In the genomic region with DNA sequence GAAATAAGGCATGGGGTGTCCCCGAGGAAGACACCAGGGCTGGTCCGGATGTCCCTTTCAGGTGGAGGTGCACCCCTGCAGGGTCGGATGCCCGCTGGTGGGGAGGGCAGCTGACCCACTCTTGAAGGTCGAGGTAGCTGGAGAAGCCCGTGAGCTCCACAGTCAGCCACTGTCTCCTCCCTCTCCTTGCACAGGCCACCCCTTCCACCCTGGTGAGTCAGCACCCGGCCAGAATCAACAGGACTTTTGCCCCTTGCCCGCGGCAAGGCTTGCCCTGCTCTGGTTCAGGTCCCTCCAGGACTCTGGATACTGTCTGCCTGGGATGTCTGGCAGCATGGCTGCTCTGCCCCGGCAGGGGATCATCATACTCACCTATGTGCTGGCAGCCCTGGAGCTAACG, we compare ENCODE assay signal across 16 mouse cellular contexts. TPM values are rescaled to one million over a fixed set of nuclear protein-coding genes. Genes with fewer than 3 reads are reported as not detected.
DNase-seq lines count a peak whose midpoint lies in the region; ATAC-seq and TF ChIP-seq lines count a peak whose summit lies in the region.
"Had no signal": no experiment of that assay in that cellular context is flagged by ENCODE, and none has a peak within 500 bp of the region (broad histone marks: within the 10 kb centered on the region; RNA-seq: fewer than 3 reads in every experiment).

No protein-coding gene starts in this region.

- H3K9me3 ChIP-seq in liver, embryonic 15.5 days (replicated peaks): no peaks in the 10 kb centered on the region
- H3K9me3 ChIP-seq: embryonic facial prominence, embryonic 10.5 days; limb, embryonic 12.5 days had no signal

- ATAC-seq in liver, embryonic 15.5 days (ENCODE audit: insufficient read depth): peak; percentile 53
- no peak for ATAC-seq in inflammation-experienced regulatory T-cells, adult 6 months
- ATAC-seq: midbrain, embryonic 16.5 days had no signal

- no peak for TF ChIP-seq CTCF in kidney, adult 2 months (conservative IDR thresholded peaks at IDR 0.05; ENCODE audit: insufficient read depth, insufficient read length, low read depth, low read length)

- peaks cover 4% of the 10 kb centered on the region; the same call in 1 of the 2 replicates for H3K4me1 ChIP-seq in kidney, adult 2 months (ENCODE audit: control insufficient read depth, insufficient read depth, low read length)
- peaks cover 17% of the 10 kb centered on the region for H3K4me1 ChIP-seq in liver, embryonic 15.5 days (replicated peaks)
- H3K4me1 ChIP-seq: limb, embryonic 12.5 days had no signal

- no peak overlapping the region for H3K9ac ChIP-seq in liver, embryonic 15.5 days
- H3K9ac ChIP-seq: hindbrain, embryonic 14.5 days; limb, embryonic 12.5 days had no signal

- TF ChIP-seq POLR2A in kidney, adult 2 months (IDR thresholded peaks at IDR 0.05; ENCODE audit: low read depth, low read length): no peak

- H3K4me2 ChIP-seq in liver, embryonic 15.5 days: peak overlapping the region; percentile 23
- H3K4me2 ChIP-seq: hindbrain, embryonic 14.5 days; limb, embryonic 12.5 days had no signal

- 30% methylated on average over 11 of the region's 11 CpGs for WGBS in kidney, adult 2 months
- WGBS in liver, embryonic 15.5 days (ENCODE audit: insufficient replicate concordance): 38% methylated on average over 11 of the region's 11 CpGs

- peak; percentile 36 for DNase-seq in urinary bladder, postnatal 14 days (ENCODE audit: low spot score)
- DNase-seq in urinary bladder, postnatal 4 days (ENCODE audit: low spot score in 2 of 2): no peak
- peak; percentile 93 for DNase-seq in kidney, adult 2 months
- no peak for DNase-seq in lung, adult 18-20 months
- DNase-seq in right cerebral cortex, postnatal 10 days (ENCODE audit: low spot score in 2 of 2): no peak
- DNase-seq: cerebellum, adult 8-10 months; lung, postnatal 36 days; right cerebral cortex, adult 18-20 months; thymus, postnatal 25 days had no signal

- H3K27me3 ChIP-seq in kidney, adult 2 months (replicated peaks; ENCODE audit: control insufficient read depth, insufficient read depth, low read length): no peaks in the 10 kb centered on the region
- peaks cover 2% of the 10 kb centered on the region; the same call in 1 of the 2 replicates for H3K27me3 ChIP-seq in liver, embryonic 15.5 days

- peak overlapping the region; percentile 35 for H3K4me3 ChIP-seq in kidney, adult 2 months (ENCODE audit: insufficient read depth, low read depth, low read length)
- H3K4me3 ChIP-seq in liver, embryonic 15.5 days (replicated peaks): no peak overlapping the region
- H3K4me3 ChIP-seq: embryonic facial prominence, embryonic 10.5 days; limb, embryonic 12.5 days had no signal

- H3K27ac ChIP-seq in kidney, adult 2 months (ENCODE audit: insufficient read depth, low read depth, low read length): peak overlapping the region; percentile 89
- H3K27ac ChIP-seq in liver, embryonic 15.5 days (replicated peaks): no peak overlapping the region
- H3K27ac ChIP-seq: embryonic facial prominence, embryonic 10.5 days; hindbrain, embryonic 14.5 days; limb, embryonic 12.5 days had no signal

- no peaks in the 10 kb centered on the region for H3K36me3 ChIP-seq in kidney, adult 2 months (ENCODE audit: control insufficient read depth, insufficient read depth, low read length)
- H3K36me3 ChIP-seq in liver, embryonic 15.5 days (replicated peaks): no peaks in the 10 kb centered on the region
- H3K36me3 ChIP-seq: embryonic facial prominence, embryonic 10.5 days; limb, embryonic 12.5 days had no signal

RNA-seq across cellular contexts. Expression of a gene that starts 2.3 kb away (rescaled TPM):
- 1,125 and 1,412 TPM in 2 replicates for polyA plus RNA-seq in kidney, adult 2 months (2012; rRNA removed)
- polyA plus RNA-seq in liver, embryonic 15.5 days (2015; fragmentation: Nextera tagmentation; extraction: Ambion mirVana): 12.9 and 16.3 TPM in 2 replicates
- polyA plus RNA-seq in inflammation-experienced regulatory T-cells, adult 6 months (2017; shearing (Covaris generic)): under 1 TPM in 1 of 3 experiments, not detected in 2; 0.54 TPM

RNA-seq across cellular contexts. Expression of a gene that starts 15.0 kb away (rescaled TPM):
- 30.8 and 31.0 TPM in 2 replicates for polyA plus RNA-seq in kidney, adult 2 months (2012; rRNA removed)
- polyA plus RNA-seq in liver, embryonic 15.5 days (2015; fragmentation: Nextera tagmentation; extraction: Ambion mirVana): 182 and 216 TPM in 2 replicates
- polyA plus RNA-seq in inflammation-experienced regulatory T-cells, adult 6 months (2017; shearing (Covaris generic)): under 1 TPM in 2 of 3 experiments, not detected in 1; 0.25 to 0.64 TPM

RNA-seq across cellular contexts. Expression of a gene that starts 27.1 kb away (rescaled TPM):
- polyA plus RNA-seq in kidney, adult 2 months (2012; rRNA removed): 46.6 and 50.2 TPM in 2 replicates
- 22.6 and 27.0 TPM in 2 replicates for polyA plus RNA-seq in liver, embryonic 15.5 days (2015; fragmentation: Nextera tagmentation; extraction: Ambion mirVana)
- not detected for polyA plus RNA-seq in inflammation-experienced regulatory T-cells, adult 6 months (2017; shearing (Covaris generic))
- polyA plus RNA-seq: midbrain, embryonic 16.5 days; neural tube, embryonic 14.5 days had no signal

Comparison
In these comparisons a context has a peak if more than half of its experiments do, and no peak if none do; other contexts are left out.
1. DNase-seq: peak in urinary bladder, postnatal 14 days (single experiment) and kidney, adult 2 months (single experiment); none in urinary bladder, postnatal 4 days (0 of 2), lung, adult 18-20 months (0 of 2) and right cerebral cortex, postnatal 10 days (0 of 2).
2. RNA of a gene that starts 2.3 kb away (polyA plus RNA-seq): 1,125 to 1,412 TPM in kidney, adult 2 months; 12.9 to 16.3 TPM in liver, embryonic 15.5 days and 0.54 TPM in inflammation-experienced regulatory T-cells, adult 6 months; every median in the first group is over 10 times any median in the second.
3. RNA of a gene that starts 15.0 kb away (polyA plus RNA-seq): 182 to 216 TPM in liver, embryonic 15.5 days and 30.8 to 31.0 TPM in kidney, adult 2 months; 0.25 to 0.64 TPM in inflammation-experienced regulatory T-cells, adult 6 months; every median in the first group is over 10 times any median in the second.
4. RNA of a gene that starts 27.1 kb away (polyA plus RNA-seq): 46.6 to 50.2 TPM in kidney, adult 2 months and 22.6 to 27.0 TPM in liver, embryonic 15.5 days; not detected in inflammation-experienced regulatory T-cells, adult 6 months; every median in the first group is over 10 times any median in the second.